Mouse (Mus musculus): ENCODE results near the gene Gm27027.

- no peak for TF ChIP-seq CTCF (IDR thresholded peaks at IDR 0.05; ENCODE audit: extremely low read depth, insufficient read depth, low read length)
- no peak for TF ChIP-seq POLR2A (IDR thresholded peaks at IDR 0.05; ENCODE audit: extremely low read depth, insufficient read depth, low read length)
These were observed 20.4 kb downstream of the Gm27027 start for GRCm38 (mm10) chr2:93975526-93976435.

Measured in cortical plate, adult 2 months (tissue).